Mouse (Mus musculus) lung, postnatal 25 days (tissue): ENCODE results near the gene Epb42.
A peak's percentile ranks its signal among the peaks of the same experiment; 100 is the strongest.
"Not testable (repeated sequence)": the region's sequence is repeated elsewhere in the genome, so short reads cannot be mapped to it uniquely, and the experiment has no call there.

ENCODE experiments used
- DNase-seq: peaks from one replicate; pipeline ENCODE4 v3.0.0; 2022; ENCODE audit warnings: low spot score

The Epb42 gene

GRCm38 (mm10) chr2:121036733-121037341, at the start of gene Epb42:
Epb42 (minus strand) TSS chr2:121037072.
- DNase-seq = no peak

- no peak for DNase-seq
Measured at GRCm38 (mm10) chr2:121085480-121086185, 48.8 kb upstream of the Epb42 start, which contains the start of gene Tgm5. Tgm5 (minus strand) TSS chr2:121085841.

GRCm38 (mm10) chr2:121082626-121083025, 45.8 kb upstream of the Epb42 start:
- DNase-seq = no peak

GRCm38 (mm10) chr2:121074747-121075146, 37.9 kb upstream of the Epb42 start:
- no peak for DNase-seq

GRCm38 (mm10) chr2:121071871-121072270, 35.0 kb upstream of the Epb42 start:
- peak; percentile 80 for DNase-seq

- DNase-seq = no peak
Measured at GRCm38 (mm10) chr2:121069506-121069905, 32.6 kb upstream of the Epb42 start.

GRCm38 (mm10) chr2:121067116-121067515, 30.2 kb upstream of the Epb42 start:
- DNase-seq = no peak

- DNase-seq = no peak
Measured at GRCm38 (mm10) chr2:121061315-121061714, 24.4 kb upstream of the Epb42 start.

- no peak for DNase-seq
Measured at GRCm38 (mm10) chr2:121057997-121058396, 21.1 kb upstream of the Epb42 start.

GRCm38 (mm10) chr2:121055915-121056314, 19.0 kb upstream of the Epb42 start:
- no peak for DNase-seq

- no peak for DNase-seq
Measured at GRCm38 (mm10) chr2:121054060-121054459, 17.2 kb upstream of the Epb42 start.

GRCm38 (mm10) chr2:121052176-121052575, 15.3 kb upstream of the Epb42 start:
- no peak for DNase-seq

- DNase-seq = no peak
Measured at GRCm38 (mm10) chr2:121045653-121046052, 8.8 kb upstream of the Epb42 start.

GRCm38 (mm10) chr2:121041098-121041497, 4.2 kb upstream of the Epb42 start:
- peak; percentile 39 for DNase-seq

- DNase-seq = no peak
Measured at GRCm38 (mm10) chr2:121039382-121039781, 2.5 kb upstream of the Epb42 start.

GRCm38 (mm10) chr2:121038851-121039250, 2.0 kb upstream of the Epb42 start:
- DNase-seq = not testable (repeated sequence)

GRCm38 (mm10) chr2:121022918-121023317, 14.0 kb downstream of the Epb42 start:
- DNase-seq = no peak

- no peak for DNase-seq
Measured at GRCm38 (mm10) chr2:121017151-121017550, 19.7 kb downstream of the Epb42 start.

GRCm38 (mm10) chr2:121016226-121016625, 20.6 kb downstream of the Epb42 start:
- no peak for DNase-seq

- DNase-seq = no peak
Measured at GRCm38 (mm10) chr2:121015507-121015906, 21.4 kb downstream of the Epb42 start.

- no peak for DNase-seq
Measured at GRCm38 (mm10) chr2:121012676-121013075, 24.2 kb downstream of the Epb42 start.

- DNase-seq = no peak
Measured at GRCm38 (mm10) chr2:121009071-121009677, 27.7 kb downstream of the Epb42 start.

GRCm38 (mm10) chr2:121008664-121009007, 28.2 kb downstream of the Epb42 start:
- no peak for DNase-seq
